In genomic region chr11:98959437-98960312, GRCm38 (mm10) we compare ENCODE assay signal across 8 mouse cellular contexts. TPM values are rescaled to one million over a fixed set of nuclear protein-coding genes. Genes with fewer than 3 reads are reported as not detected.
DNase-seq lines count a peak whose midpoint lies in the region; ATAC-seq and TF ChIP-seq lines count a peak whose summit lies in the region.

No protein-coding gene starts in this region.

- H3K36me3 ChIP-seq in hindbrain, postnatal 0 days (ENCODE audit: insufficient read depth, low read length), result no peaks in the 10 kb centered on the region
- H3K36me3 ChIP-seq in liver, embryonic 13.5 days, result no peaks in the 10 kb centered on the region
- H3K36me3 ChIP-seq in myocyte (ENCODE audit: control insufficient read depth, insufficient read depth), result no peaks in the 10 kb centered on the region

- no peak for TF ChIP-seq CTCF in hindbrain, postnatal 0 days (IDR thresholded peaks at IDR 0.05; ENCODE audit: low read depth)

- 1% methylated on average over 42 of the region's 43 CpGs for WGBS in hindbrain, postnatal 0 days
- under 1% methylated on average over 43 of the region's 43 CpGs for WGBS in liver, embryonic 13.5 days (ENCODE audit: insufficient replicate concordance)

- H3K27ac ChIP-seq in hindbrain, postnatal 0 days, result peak overlapping the region; percentile 67
- peak overlapping the region; percentile 75 for H3K27ac ChIP-seq in liver, embryonic 13.5 days

- H3K4me3 ChIP-seq in hindbrain, postnatal 0 days (ENCODE audit: low read length), result peak overlapping the region; percentile 57
- H3K4me3 ChIP-seq in liver, embryonic 13.5 days (replicated peaks), result peak overlapping the region; percentile 70
- peak overlapping the region; percentile 72 for H3K4me3 ChIP-seq in myocyte

- peak overlapping the region; percentile 24 for H3ac ChIP-seq in myocyte (ENCODE audit: control insufficient read depth, insufficient read length)

- ATAC-seq in hindbrain, postnatal 0 days, result peak; percentile 21; the same call in 1 of the 2 replicates
- ATAC-seq in liver, embryonic 13.5 days (ENCODE audit: low read depth), result peak; percentile 78

- H3K9ac ChIP-seq in hindbrain, postnatal 0 days (replicated peaks; ENCODE audit: low read length), result peak overlapping the region; percentile 63
- peak overlapping the region; percentile 74 for H3K9ac ChIP-seq in liver, embryonic 13.5 days

- no peaks in the 10 kb centered on the region for H3K9me3 ChIP-seq in hindbrain, postnatal 0 days (ENCODE audit: low read length)
- H3K9me3 ChIP-seq in liver, embryonic 13.5 days (replicated peaks), result no peaks in the 10 kb centered on the region

- H3K79me2 ChIP-seq in myocyte (ENCODE audit: control insufficient read depth, insufficient read depth), result peaks cover 59% of the 10 kb centered on the region

- DNase-seq in right cerebral cortex, adult 18-20 months, result peak; percentile 84
- no peak for DNase-seq in right cerebral cortex, postnatal 4 days
- peak; percentile 67 for DNase-seq in cerebellum, adult 9-11 months
- peak; percentile 68 to 74 for DNase-seq in gastrocnemius, adult 8-10 months (ENCODE audit: low spot score in 2 of 2)
- DNase-seq in hindbrain, postnatal 0 days (ENCODE audit: low spot score), result peak; percentile 76
- peak; percentile 76 for DNase-seq in liver, embryonic 13.5 days
- DNase-seq in testis, postnatal 14 days (ENCODE audit: low spot score), result peak; percentile 82

- peak; percentile 89 for TF ChIP-seq POLR2A in myocyte (IDR thresholded peaks at IDR 0.05; ENCODE audit: insufficient read length, low read depth)

- H3K4me2 ChIP-seq in hindbrain, postnatal 0 days (ENCODE audit: low read depth, low read length), result peak overlapping the region; percentile 98
- H3K4me2 ChIP-seq in liver, embryonic 13.5 days, result peak overlapping the region; percentile 99
- peak overlapping the region; percentile 94 for H3K4me2 ChIP-seq in myocyte (ENCODE audit: low read depth)

- H3K27me3 ChIP-seq in hindbrain, postnatal 0 days (ENCODE audit: insufficient read depth, low read length), result no peaks in the 10 kb centered on the region
- peaks cover 50% of the 10 kb centered on the region for H3K27me3 ChIP-seq in liver, embryonic 13.5 days
- no peaks in the 10 kb centered on the region for H3K27me3 ChIP-seq in myocyte (ENCODE audit: control insufficient read depth, insufficient read depth, insufficient read length)

- H3K4me1 ChIP-seq in hindbrain, postnatal 0 days (ENCODE audit: insufficient read depth, low read length), result peaks cover 32% of the 10 kb centered on the region
- peaks cover 85% of the 10 kb centered on the region for H3K4me1 ChIP-seq in liver, embryonic 13.5 days (replicated peaks)

TF ChIP-seq in myocyte, 11 proteins besides CTCF, POLR2A, EP300 and RAD21:
- TF ChIP-seq TCF3 (IDR thresholded peaks at IDR 0.05; ENCODE audit: insufficient read length, low read depth), result no peak
- no peak for TF ChIP-seq CEBPB (IDR thresholded peaks at IDR 0.05; ENCODE audit: insufficient read depth, poor library complexity, severe bottlenecking)
- TF ChIP-seq MAX (IDR thresholded peaks at IDR 0.05; ENCODE audit: low read depth), result no peak
- TF ChIP-seq POLR2AphosphoS2 (IDR thresholded peaks at IDR 0.05; ENCODE audit: insufficient read length, low read depth), result peak; percentile 91
- TF ChIP-seq MYOD1 (IDR thresholded peaks at IDR 0.05; ENCODE audit: control insufficient read depth in 1 of 3, insufficient read length in 2 of 3, low read depth in 2 of 3), result peak in 1 of 3 experiments; percentile 24

RNA-seq across cellular contexts. Expression of gene Gjd3, which starts 23.1 kb away (rescaled TPM):
- not detected for total RNA-seq in gastrocnemius, adult 8-10 months (2022)
- total RNA-seq in hindbrain, postnatal 0 days (2014; rRNA removed), result 0.75 and 5.0 TPM in 2 replicates
- polyA plus RNA-seq in hindbrain, postnatal 0 days (2015; fragmentation: Nextera tagmentation; extraction: Ambion mirVana), result 4.8 and 5.9 TPM in 2 replicates
- polyA plus RNA-seq in liver, embryonic 13.5 days (2015; fragmentation: Nextera tagmentation; extraction: Ambion mirVana), result not detected in 2 replicates
- polyA plus RNA-seq in myocyte (2012; fragmentation: generic; extraction: Trizol), result 0.05 TPM

RNA-seq across cellular contexts. Expression of gene Rara, which starts 32.1 kb away (rescaled TPM):
- 10 to 100 TPM in 2 of 4 experiments, 1 to 10 TPM in 2; 8.3 to 11.7 (median 9.5) TPM for total RNA-seq in gastrocnemius, adult 8-10 months (2022)
- total RNA-seq in hindbrain, postnatal 0 days (2014; rRNA removed), result 16.9 and 19.2 TPM in 2 replicates
- polyA plus RNA-seq in hindbrain, postnatal 0 days (2015; fragmentation: Nextera tagmentation; extraction: Ambion mirVana), result 8.1 and 9.5 TPM in 2 replicates
- 3.4 and 3.8 TPM in 2 replicates for polyA plus RNA-seq in liver, embryonic 13.5 days (2015; fragmentation: Nextera tagmentation; extraction: Ambion mirVana)
- 27.3 TPM for polyA plus RNA-seq in myocyte (2012; fragmentation: generic; extraction: Trizol)

RNA-seq across cellular contexts. Expression of gene Cdc6, which starts 52.1 kb away (rescaled TPM):
- under 1 TPM in 2 of 4 experiments, not detected in 2; 0.07 to 0.13 TPM for total RNA-seq in gastrocnemius, adult 8-10 months (2022)
- total RNA-seq in hindbrain, postnatal 0 days (2014; rRNA removed), result 2.5 and 4.6 TPM in 2 replicates
- polyA plus RNA-seq in hindbrain, postnatal 0 days (2015; fragmentation: Nextera tagmentation; extraction: Ambion mirVana), result 3.0 and 3.4 TPM in 2 replicates
- 69.1 and 79.8 TPM in 2 replicates for polyA plus RNA-seq in liver, embryonic 13.5 days (2015; fragmentation: Nextera tagmentation; extraction: Ambion mirVana)
- polyA plus RNA-seq in myocyte (2012; fragmentation: generic; extraction: Trizol), result 2.6 TPM

Comparison
In these comparisons a context has a peak if more than half of its experiments do, and no peak if none do; other contexts are left out.
1. RNA of gene Cdc6, which starts 52.1 kb away (polyA plus RNA-seq): 69.1 to 79.8 TPM in liver, embryonic 13.5 days; 3.0 to 3.4 TPM in hindbrain, postnatal 0 days and 2.6 TPM in myocyte (single experiment); every median in the first group is over 10 times any median in the second.
2. Peak in every context shown above with its lines, with median percentiles within 50 percentile points of each other: H3K4me2 ChIP-seq and H3K4me3 ChIP-seq.